Mouse (Mus musculus) naive thymus-derived CD4-positive, alpha-beta T cell, adult 2 months (primary cell): ENCODE measurements at regions not wholly inside any gene's neighbourhood (a gene's known extent, or its start where the extent isn't known, plus 50 kb on each side); places are given as distances from the start of the nearest gene placed in this dataset.

ENCODE experiments used
- DNase-seq: peaks from one replicate; pipeline ENCODE4 v3.0.0-alpha.2; 2011; ENCODE audit warnings: low read depth

GRCm38 (mm10) chrX:11722730-11723129 is 395.1 kb downstream of the H2al1j start:
- no peak for DNase-seq

DNA sequence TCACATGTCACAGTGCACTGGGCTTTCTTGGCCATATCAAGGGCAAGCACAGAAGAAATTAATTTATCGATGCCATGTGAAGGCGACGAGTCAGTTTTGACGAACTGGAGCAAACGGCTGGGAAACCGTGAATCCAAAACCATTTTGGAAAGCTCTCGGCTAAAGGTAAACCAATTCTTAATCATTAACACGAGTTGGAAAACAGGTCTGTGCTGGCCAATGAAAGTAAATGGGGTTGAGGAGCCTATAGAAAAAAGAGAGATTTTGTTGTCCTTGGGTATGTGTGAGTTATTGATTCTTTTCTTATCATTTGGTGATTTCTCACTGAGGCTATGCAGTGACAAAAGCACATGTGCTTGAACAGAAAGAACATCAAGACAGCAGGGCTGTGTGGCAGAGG is 397.1 kb downstream of the H2al1j start:
- DNase-seq, result no peak

DNA sequence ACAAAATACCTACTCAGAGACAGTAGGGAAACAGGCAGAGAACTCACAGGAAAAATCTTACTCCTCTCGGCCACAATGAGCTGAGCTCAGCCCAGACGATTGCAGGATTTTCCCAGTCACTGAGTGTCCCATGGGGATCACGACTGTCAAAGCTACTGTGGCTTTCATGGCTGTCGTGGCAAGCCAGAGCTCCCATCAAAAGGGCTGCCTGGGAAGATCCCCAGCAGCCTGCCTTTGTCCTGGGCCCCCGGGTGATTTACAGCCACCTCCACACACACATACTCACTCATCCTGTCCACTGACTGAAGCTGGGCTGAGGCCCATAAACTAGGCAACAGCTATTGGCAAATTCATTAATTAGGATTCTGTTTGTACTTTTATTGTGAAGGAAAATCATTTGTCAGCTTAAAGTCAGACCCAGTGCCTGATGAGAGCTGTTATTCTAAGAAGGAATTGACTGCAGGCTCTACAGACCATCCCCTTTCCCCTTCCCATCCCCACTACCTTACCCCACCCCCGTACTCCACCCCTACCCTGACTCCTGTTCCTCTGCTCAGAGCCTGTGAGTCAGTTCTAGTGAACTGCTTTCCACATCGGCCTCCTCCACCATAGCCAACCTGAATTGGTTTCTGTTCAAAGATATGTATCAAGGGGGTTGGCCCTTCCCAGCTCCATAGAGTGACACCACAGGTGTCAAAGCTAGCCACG is 399.1 kb downstream of the H2al1j start:
- no peak for DNase-seq

DNA sequence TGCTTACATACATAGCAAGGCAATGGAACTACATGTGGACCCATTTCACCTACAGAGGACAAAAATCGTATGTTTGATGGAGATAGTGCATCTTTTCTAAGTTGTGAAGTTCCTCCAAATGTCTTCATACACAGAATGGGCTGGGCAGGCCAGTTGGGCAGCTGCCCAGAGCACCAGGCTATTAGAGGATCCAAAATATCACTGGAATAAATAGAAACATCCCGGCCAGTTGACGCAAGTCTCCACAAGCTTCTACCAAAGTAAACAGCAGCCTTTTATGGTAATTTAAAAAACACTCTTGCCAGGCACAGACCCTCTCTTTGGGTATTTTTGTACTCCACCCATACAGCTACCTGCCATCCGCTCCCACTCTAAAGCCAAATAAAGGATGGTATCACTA is 400.9 kb downstream of the H2al1j start:
- DNase-seq, result no peak

DNA sequence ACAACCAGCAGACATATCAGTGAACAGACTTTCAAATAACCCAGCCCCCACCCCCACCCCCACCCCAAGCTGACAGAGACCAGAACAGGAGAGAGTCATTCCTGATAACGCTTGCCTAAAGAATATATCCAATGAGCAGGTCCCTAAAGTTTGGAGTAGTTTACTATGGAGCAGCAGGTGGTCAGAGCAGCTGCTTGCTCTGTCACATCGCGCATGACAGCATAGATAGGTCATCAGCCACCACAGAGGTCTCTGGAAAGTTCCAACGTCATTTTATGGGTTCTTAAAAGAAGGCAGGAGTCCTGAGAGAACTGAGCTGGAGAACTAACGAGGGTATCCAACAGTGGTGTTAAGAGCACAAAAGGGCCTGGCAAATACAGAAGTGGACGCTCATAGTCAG is 402.4 kb downstream of the H2al1j start:
- DNase-seq, result no peak

- DNase-seq, result no peak
Observed at GRCm38 (mm10) chrX:11732371-11732770, 404.7 kb downstream of the H2al1j start.

- DNase-seq, result no peak
Observed at GRCm38 (mm10) chrX:11734505-11735435, 407.1 kb downstream of the H2al1j start.

- no peak for DNase-seq
Observed at GRCm38 (mm10) chrX:11735516-11736170, 408.0 kb downstream of the H2al1j start.

GRCm38 (mm10) chrX:11736481-11736880 is 408.9 kb downstream of the H2al1j start:
- no peak for DNase-seq

DNA sequence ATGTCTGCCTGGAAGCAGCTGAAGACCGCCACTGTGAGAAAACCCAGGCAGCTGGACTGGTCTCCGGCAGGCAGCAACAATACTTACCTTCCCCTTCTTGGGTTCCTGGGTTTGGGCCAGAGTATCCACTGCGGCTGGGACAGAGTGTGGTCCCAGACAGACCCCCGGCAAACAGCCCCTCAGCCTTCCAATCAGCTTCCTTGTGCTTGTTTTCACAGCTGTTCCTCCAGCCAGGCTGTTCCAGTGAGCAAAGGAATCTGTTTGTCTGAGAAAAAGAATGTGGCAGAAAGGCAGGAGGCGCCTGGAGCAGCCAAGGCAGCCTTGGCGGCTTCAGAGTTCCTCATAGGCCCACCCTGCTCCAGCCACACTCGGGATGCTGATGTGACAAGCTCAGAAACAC is 411.9 kb downstream of the H2al1j start:
- no peak for DNase-seq

- DNase-seq, result no peak
Observed at GRCm38 (mm10) chrX:11745911-11746310, 414.2 kb downstream of the Bcor start.

GRCm38 (mm10) chrX:11747386-11748121 is 412.6 kb downstream of the Bcor start:
- DNase-seq, result no peak

DNA sequence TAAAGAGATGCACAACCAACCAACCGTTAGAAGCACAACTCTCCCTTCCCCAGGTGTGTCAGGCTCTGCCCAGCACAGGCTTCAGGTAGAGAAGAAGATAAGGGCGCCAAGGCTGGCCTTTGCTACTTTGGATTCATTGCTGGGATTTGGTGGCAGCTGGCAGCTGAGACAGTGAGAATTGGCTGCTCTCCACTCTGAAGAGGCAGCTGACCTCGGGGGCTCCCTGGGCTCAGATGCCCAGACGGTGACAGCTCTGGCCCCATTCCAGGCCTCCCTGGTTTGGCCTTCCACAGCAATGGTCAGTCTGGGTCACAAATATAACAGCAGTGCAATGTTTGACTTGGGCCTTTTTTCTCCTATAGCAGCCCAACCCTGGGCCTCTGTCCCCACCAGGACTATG is 411.9 kb downstream of the Bcor start:
- DNase-seq, result no peak

DNA sequence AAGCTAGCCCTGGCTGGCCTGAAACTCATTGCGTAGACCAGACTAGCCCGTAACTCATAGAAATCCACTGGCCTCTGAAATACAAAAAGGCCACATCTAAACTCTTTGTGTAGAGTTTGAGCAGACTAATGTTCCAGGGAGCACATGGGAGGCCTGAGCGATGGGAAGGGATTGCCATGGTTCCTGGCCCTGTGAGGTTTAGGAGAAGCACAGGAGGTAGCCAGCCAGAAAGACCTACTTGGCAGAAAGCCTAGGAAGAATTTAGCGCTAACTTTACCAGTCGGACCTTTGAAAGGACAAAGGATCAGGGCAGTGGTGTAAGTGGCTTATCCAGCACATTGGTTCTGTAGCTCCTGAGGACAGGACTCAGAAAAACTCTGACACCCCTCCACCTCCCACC is 407.6 kb downstream of the Bcor start:
- DNase-seq, result no peak

GRCm38 (mm10) chrX:11752973-11753590 is 407.1 kb downstream of the Bcor start:
- peak; percentile 51 for DNase-seq

DNA sequence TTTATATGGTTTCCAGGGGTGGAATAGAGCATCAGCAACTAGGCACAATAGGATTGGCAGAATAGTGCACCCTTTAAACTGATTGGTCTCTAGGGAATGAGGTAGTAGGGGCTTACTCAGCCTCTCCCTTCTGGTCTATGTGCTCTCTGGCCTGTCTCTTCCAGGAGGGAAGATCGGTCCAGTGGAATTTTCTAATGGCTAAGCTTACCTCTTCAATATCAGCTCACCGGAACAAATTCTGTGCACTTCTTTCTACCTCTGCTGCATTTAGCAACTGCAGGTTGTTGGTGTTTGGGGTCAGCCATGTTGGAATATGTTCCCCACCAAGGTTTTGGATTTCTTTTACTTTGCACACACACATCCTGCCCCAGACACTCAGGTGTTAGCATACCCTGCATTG is 405.1 kb downstream of the Bcor start:
- DNase-seq, result no peak

- no peak for DNase-seq
Observed at GRCm38 (mm10) chrX:11763351-11764082, 396.6 kb downstream of the Bcor start.

GRCm38 (mm10) chrX:11776236-11776899 is 383.8 kb downstream of the Bcor start:
- DNase-seq, result no peak

DNA sequence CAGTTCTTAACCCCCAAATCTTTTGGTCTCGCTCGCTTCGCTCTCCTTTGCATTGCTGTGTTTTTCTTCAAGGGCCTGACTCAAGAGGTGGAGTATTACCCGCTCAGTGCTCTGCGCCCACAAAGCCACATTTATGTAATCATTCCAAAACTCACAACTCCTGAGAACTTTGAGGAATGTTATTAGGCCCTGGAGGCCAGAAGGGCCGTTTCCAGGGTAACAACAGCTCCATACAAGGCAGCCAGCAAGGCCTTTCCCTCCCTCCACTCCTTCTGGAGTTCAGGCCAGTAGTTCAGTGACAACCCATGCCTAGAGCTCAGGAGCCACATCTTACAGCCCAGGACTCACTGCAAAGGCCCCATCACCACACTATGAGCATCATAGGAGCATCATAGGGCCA is 365.1 kb downstream of the Bcor start:
- no peak for DNase-seq

DNA sequence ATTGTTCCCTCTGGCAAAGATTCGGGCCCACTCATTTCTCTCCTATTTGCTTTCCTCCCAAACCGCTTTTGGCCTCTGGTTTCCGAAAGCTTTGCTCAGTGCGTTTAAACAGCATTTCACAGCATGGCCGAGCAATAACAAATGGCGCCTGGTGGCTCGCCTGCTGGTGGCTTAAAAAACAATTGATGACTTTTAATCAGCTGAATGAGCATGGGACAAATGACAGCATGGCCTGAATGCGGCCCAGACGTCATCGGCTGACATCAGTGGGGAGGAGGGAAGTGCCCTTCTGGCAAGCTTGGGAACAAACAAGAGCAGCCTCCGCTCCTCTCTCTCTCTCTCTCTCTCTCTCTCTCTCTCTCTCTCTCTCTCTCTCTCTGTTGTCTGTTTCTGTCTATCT is 362.3 kb downstream of the Bcor start:
- DNase-seq, result no peak
